Mouse (Mus musculus): ENCODE measurements around the gene Ccdc177. TPM values are rescaled to one million over a fixed set of nuclear protein-coding genes. Genes with fewer than 3 reads are reported as not detected.
"Not testable (repeated sequence)": the region's sequence is repeated elsewhere in the genome, so short reads cannot be mapped to it uniquely, and the experiment has no call there.

The Ccdc177 gene
- total RNA-seq (2021), result 10 to 100 TPM; 18.5 to 18.7 TPM
- long read RNA-seq, experiment 1, full-length matches to known transcripts, result 26 of 31 reads
- long read RNA-seq, experiment 1, partial matches to known transcripts, result 0 of 31 reads
- long read RNA-seq, experiment 1, other reads (novel, unspliced or antisense), result 5 of 31 reads
- long read RNA-seq, experiment 2, full-length matches to known transcripts, result 19 of 26 reads
- long read RNA-seq, experiment 2, partial matches to known transcripts, result 0 of 26 reads
- long read RNA-seq, experiment 2, other reads (novel, unspliced or antisense), result 7 of 26 reads

- DNase-seq (ENCODE audit: low spot score in 2 of 2), result peak; percentile 83 to 89
These were observed at the start of gene Ccdc177 for GRCm38 (mm10) chr12:80760396-80760801. TSS of gene Ccdc177 (minus strand) at chr12:80760687.

- DNase-seq (ENCODE audit: low spot score in 2 of 2), result no peak
These were observed 49.5 kb upstream of the Ccdc177 start for GRCm38 (mm10) chr12:80810005-80810404.

- DNase-seq (ENCODE audit: low spot score in 2 of 2), result no peak
These were observed 47.1 kb upstream of the Ccdc177 start for GRCm38 (mm10) chr12:80807451-80808085.

- no peak for DNase-seq (ENCODE audit: low spot score in 2 of 2)
These were observed 44.5 kb upstream of the Ccdc177 start for GRCm38 (mm10) chr12:80804861-80805428.

- peak; percentile 63 to 81 for DNase-seq (ENCODE audit: low spot score in 2 of 2)
These were observed 43.4 kb upstream of the Ccdc177 start for GRCm38 (mm10) chr12:80803924-80804323.

GRCm38 (mm10) chr12:80801443-80801842 lies 41.0 kb upstream of the Ccdc177 start:
- DNase-seq (ENCODE audit: low spot score in 2 of 2), result no peak

GRCm38 (mm10) chr12:80800156-80800555 lies 39.7 kb upstream of the Ccdc177 start:
- DNase-seq (ENCODE audit: low spot score in 2 of 2), result no peak

- no peak for DNase-seq (ENCODE audit: low spot score in 2 of 2)
These were observed 37.8 kb upstream of the Ccdc177 start for GRCm38 (mm10) chr12:80798271-80798670.

GRCm38 (mm10) chr12:80794935-80795785 lies 34.7 kb upstream of the Ccdc177 start:
- DNase-seq (ENCODE audit: low spot score in 2 of 2), result no peak

- no peak for DNase-seq (ENCODE audit: low spot score in 2 of 2)
These were observed 34.0 kb upstream of the Ccdc177 start for GRCm38 (mm10) chr12:80794522-80794921.

GRCm38 (mm10) chr12:80793535-80793934 lies 33.0 kb upstream of the Ccdc177 start:
- no peak for DNase-seq (ENCODE audit: low spot score in 2 of 2)

- DNase-seq (ENCODE audit: low spot score in 2 of 2), result no peak
These were observed 32.4 kb upstream of the Ccdc177 start for GRCm38 (mm10) chr12:80792867-80793266.

- no peak for DNase-seq (ENCODE audit: low spot score in 2 of 2)
These were observed 31.3 kb upstream of the Ccdc177 start for GRCm38 (mm10) chr12:80791571-80792444.

- no peak for DNase-seq (ENCODE audit: low spot score in 2 of 2)
These were observed 30.4 kb upstream of the Ccdc177 start for GRCm38 (mm10) chr12:80790700-80791570.

GRCm38 (mm10) chr12:80789849-80790694 lies 29.6 kb upstream of the Ccdc177 start, which contains the start of gene Susd6:
TSS of gene Susd6 (plus strand) at chr12:80790510.
- DNase-seq (ENCODE audit: low spot score in 2 of 2), result peak; percentile 98 to 99

- not testable (repeated sequence) for DNase-seq (ENCODE audit: low spot score in 2 of 2)
These were observed 28.8 kb upstream of the Ccdc177 start for GRCm38 (mm10) chr12:80789276-80789675.

- no peak for DNase-seq (ENCODE audit: low spot score in 2 of 2)
These were observed 27.7 kb upstream of the Ccdc177 start for GRCm38 (mm10) chr12:80788188-80788587.

GRCm38 (mm10) chr12:80787604-80788003 lies 27.1 kb upstream of the Ccdc177 start:
- no peak for DNase-seq (ENCODE audit: low spot score in 2 of 2)

Measured in layer of hippocampus, postnatal 14 days (tissue).